Mouse (Mus musculus) Muller cell, postnatal 12 days (primary cell): ENCODE data around the gene Ppp2r1b.

Experiments used
- DNase-seq: peaks from one replicate; pipeline ENCODE4 v3.0.0-alpha.2; 2015; ENCODE audit errors: inconsistent ontology term

Gene Ppp2r1b

DNA sequence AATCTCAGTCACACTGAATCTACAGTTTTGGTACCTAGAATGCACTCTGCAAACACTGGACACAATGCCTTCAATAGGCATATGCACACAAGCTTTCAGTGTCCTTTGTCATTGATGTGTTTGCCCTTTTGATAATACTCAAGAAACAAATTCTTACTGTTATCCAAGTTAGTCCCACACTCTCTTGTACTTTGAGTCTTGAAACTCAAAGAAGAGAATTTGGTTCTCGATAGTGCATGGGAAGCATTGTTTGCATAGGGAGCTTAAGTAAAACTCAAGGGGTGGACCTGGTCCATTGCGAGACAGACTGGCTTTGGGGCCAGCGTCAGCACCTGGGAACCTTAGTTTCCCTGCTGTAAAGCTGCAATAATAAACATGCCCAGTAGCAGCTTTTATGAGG is 73.0 kb downstream of the Ppp2r1b start:
- DNase-seq: no peak

- DNase-seq: no peak
Measured at GRCm38 (mm10) chr9:50919554-50919953, 74.5 kb downstream of the Ppp2r1b start.

- no peak for DNase-seq
Measured at GRCm38 (mm10) chr9:50920933-50921895, 76.1 kb downstream of the Ppp2r1b start.

GRCm38 (mm10) chr9:50922363-50923153 is 77.5 kb downstream of the Ppp2r1b start:
- no peak for DNase-seq

DNA sequence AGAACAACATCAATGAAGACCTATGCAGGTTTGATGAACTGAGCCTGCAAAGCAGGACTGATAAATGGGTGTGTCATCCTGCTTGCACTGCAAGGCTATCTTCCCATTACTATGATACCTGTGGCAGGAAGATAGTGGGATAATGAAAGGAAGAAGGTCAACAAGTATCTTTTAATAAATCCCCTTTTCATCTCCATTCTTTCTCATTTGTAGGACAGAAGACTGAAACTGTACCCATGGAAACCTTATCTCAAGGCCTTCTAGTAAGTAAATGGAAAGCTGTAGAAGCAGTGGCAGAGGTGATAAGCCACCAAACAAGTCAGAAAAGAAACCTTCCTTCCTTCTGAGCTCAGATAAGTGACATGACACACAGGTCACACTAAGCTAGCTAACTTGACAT is 79.4 kb downstream of the Ppp2r1b start:
- DNase-seq: no peak

DNA sequence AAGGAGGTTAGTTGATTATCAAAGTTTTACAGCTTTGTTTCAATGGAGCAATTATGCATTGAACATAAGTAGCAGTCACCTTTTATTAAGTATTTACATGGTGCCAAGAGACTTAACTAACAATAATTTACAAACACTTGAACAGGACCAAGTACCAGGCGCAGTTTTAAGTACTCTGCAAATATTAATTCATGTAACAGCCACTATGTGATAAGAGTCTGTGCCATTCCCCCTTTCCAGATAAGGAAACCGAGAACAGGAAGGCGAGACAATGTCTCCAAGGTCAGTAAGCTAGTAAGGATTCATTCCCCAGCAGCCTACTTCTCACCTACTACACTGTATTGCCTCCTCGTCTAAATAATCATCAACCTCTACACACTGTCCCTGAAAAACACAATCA is 80.7 kb downstream of the Ppp2r1b start:
- no peak for DNase-seq

- DNase-seq: no peak
Measured at GRCm38 (mm10) chr9:50929986-50930385, 84.9 kb downstream of the Ppp2r1b start.

DNA sequence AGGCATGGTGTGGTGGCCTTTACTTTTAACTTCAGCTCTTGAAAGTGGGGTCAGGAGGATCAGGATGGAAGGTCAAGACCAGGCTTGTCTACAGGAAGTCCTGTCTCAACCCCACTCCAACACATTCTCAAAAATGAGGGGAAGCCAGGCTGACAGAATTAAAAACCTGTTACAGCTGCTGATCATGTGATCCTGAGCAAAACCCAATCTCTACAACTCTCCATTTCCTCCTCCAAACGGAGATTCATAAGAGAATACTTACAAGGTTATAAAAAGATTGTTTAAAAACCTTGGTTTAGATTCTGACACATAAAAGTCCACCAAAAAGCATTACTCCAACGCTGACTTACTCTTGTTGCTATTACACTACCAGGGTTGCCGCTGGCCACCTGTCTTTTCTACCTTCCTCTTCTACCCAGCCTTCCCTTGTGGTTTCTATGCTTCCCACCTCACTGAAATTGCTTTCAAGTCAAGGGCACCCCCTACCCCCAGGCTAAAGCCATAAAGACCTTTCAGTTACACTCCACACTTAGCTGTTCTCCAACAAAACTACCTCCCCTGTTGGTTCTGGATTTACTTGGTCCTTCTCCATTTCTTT is 96.8 kb downstream of the Ppp2r1b start:
- DNase-seq: no peak

- peak; percentile 11 for DNase-seq
Measured at GRCm38 (mm10) chr9:50942711-50943110, 97.6 kb downstream of the Ppp2r1b start.
